Mouse (Mus musculus) limb, embryonic 13.5 days (tissue): ENCODE measurements around the gene Usp46. TPM values are rescaled to one million over a fixed set of nuclear protein-coding genes. Genes with fewer than 3 reads are reported as not detected.
"Not testable (repeated sequence)": the region's sequence is repeated elsewhere in the genome, so short reads cannot be mapped to it uniquely, and the experiment has no call there.

Experiments
- ATAC-seq: fragments of 200-750 bp; cut with Nextera tagmentation; 2 replicates; pipeline ENCODE4 v1.8.0; 2017; ENCODE audit warnings: low read depth, moderate number of reproducible peaks, moderate TSS enrichment; ENCODE audit not compliant: low FRiP score
- H3K27ac ChIP-seq: fragments of 300-500 bp; sonication (generic); 2 replicates; pipeline ENCODE4 v1.5.1; 2015; ENCODE audit warnings: inconsistent platforms, mild to moderate bottlenecking, moderate library complexity
- H3K27me3 ChIP-seq: fragments of 300-500 bp; sonication (generic); 2 replicates; pipeline ENCODE4 v1.6.1; 2015; ENCODE audit warnings: mild to moderate bottlenecking, inconsistent platforms
- H3K36me3 ChIP-seq: fragments of 300-500 bp; sonication (generic); 2 replicates; pipeline ENCODE4 v1.6.1; 2015; ENCODE audit warnings: inconsistent platforms, mild to moderate bottlenecking, moderate library complexity
- H3K4me1 ChIP-seq: fragments of 300-500 bp; sonication (generic); 2 replicates; pipeline ENCODE4 v1.6.1; 2015; ENCODE audit warnings: inconsistent platforms
- H3K4me2 ChIP-seq: fragments of 300-500 bp; sonication (generic); replicated peaks from 2 replicates; pipeline ENCODE4 v1.6.1; 2015; ENCODE audit warnings: inconsistent platforms, mild to moderate bottlenecking, moderate library complexity
- H3K4me3 ChIP-seq: fragments of 300-500 bp; sonication (generic); 2 replicates; pipeline ENCODE4 v1.5.1; 2015; ENCODE audit warnings: moderate library complexity, mild to moderate bottlenecking, inconsistent platforms
- H3K9ac ChIP-seq: fragments of 300-500 bp; sonication (generic); 2 replicates; pipeline ENCODE4 v1.6.1; 2015; ENCODE audit warnings: mild to moderate bottlenecking, inconsistent platforms
- H3K9me3 ChIP-seq: fragments of 300-500 bp; sonication (generic); 2 replicates; pipeline ENCODE4 v1.6.1; 2016; ENCODE audit warnings: inconsistent platforms
- WGBS: fragments of 180-500 bp; shearing (Covaris S2); methylation state at CpG from one replicate; pipeline ENCODE4 v1.1.7; 2015; 5-methylcytosine and 5-hydroxymethylcytosine counted together
- polyA plus RNA-seq: library from polyadenylated mRNA; unstranded; fragments of >200 nt; fragmentation: Nextera tagmentation; extraction: Ambion mirVana; gene quantifications from 2 replicates; pipeline ENCODE4 v1.2.1, GENCODE M21; 2015

Usp46 gene
- polyA plus RNA-seq, 1 experiment from 2014 or later: 37.5 TPM

GRCm38 (mm10) chr5:74092833-74093555 is 24.8 kb upstream of the Usp46 start:
- ATAC-seq: peak; percentile 97
- H3K9me3 ChIP-seq: no peaks in the 10 kb centered on the region
- WGBS: under 1% methylated on average over 50 of the region's 57 CpGs
- H3K27ac ChIP-seq: peak overlapping the region; percentile 88
- no peaks in the 10 kb centered on the region for H3K27me3 ChIP-seq
- H3K4me3 ChIP-seq: peak overlapping the region; percentile 90
- H3K4me2 ChIP-seq: peak overlapping the region; percentile 89
- H3K36me3 ChIP-seq: peaks cover 34% of the 10 kb centered on the region
- H3K9ac ChIP-seq: peak overlapping the region; percentile 97
- H3K4me1 ChIP-seq: peaks cover 20% of the 10 kb centered on the region

GRCm38 (mm10) chr5:74092481-74092832 is 24.2 kb upstream of the Usp46 start:
- ATAC-seq: 0 out of 2 replicates have a peak, but pooled peaks have one; percentile 8
- H3K27me3 ChIP-seq: no peaks in the 10 kb centered on the region
- peaks cover 28% of the 10 kb centered on the region for H3K36me3 ChIP-seq
- 0 out of 2 replicates have a peak overlapping the region, but pooled peaks have one; percentile 39 for H3K9ac ChIP-seq
- H3K9me3 ChIP-seq: no peaks in the 10 kb centered on the region
- peak overlapping the region; percentile 15; the same call in 1 of the 2 replicates for H3K27ac ChIP-seq
- H3K4me2 ChIP-seq: peak overlapping the region; percentile 89
- H3K4me1 ChIP-seq: peaks cover 20% of the 10 kb centered on the region
- WGBS: 46% methylated on average over 4 of the region's 4 CpGs
- peak overlapping the region; percentile 90 for H3K4me3 ChIP-seq

GRCm38 (mm10) chr5:74089643-74090042 is 21.4 kb upstream of the Usp46 start:
- H3K4me3 ChIP-seq: no peak overlapping the region
- H3K36me3 ChIP-seq: peaks cover 4% of the 10 kb centered on the region
- no peak overlapping the region; the same call in 1 of the 2 replicates for H3K27ac ChIP-seq
- no peaks in the 10 kb centered on the region for H3K27me3 ChIP-seq
- H3K4me2 ChIP-seq: no peak overlapping the region
- H3K4me1 ChIP-seq: peaks cover 10% of the 10 kb centered on the region
- no peaks in the 10 kb centered on the region for H3K9me3 ChIP-seq
- no peak overlapping the region for H3K9ac ChIP-seq
- WGBS: 58% methylated on average over 3 of the region's 3 CpGs
- no peak for ATAC-seq

DNA sequence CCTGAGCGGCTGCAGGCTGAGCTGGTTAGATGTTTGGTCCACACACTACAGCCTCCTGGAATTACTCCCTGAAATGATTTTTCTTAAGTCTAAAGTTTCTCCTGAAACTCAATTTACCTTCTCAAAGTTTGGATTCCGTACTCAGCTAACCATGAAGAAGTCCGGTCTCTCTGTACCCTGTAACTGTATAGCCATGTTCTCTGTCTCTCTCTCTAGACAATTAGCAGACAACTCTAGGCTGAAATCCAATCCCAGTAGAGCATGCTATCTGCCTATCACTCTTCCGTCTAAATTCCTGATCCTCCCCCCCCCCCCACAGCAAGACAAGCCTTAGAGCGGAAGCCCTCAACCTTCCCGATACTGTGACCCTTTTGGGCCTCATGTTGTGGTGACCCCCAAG is 13.5 kb upstream of the Usp46 start:
- no peak overlapping the region for H3K9ac ChIP-seq
- no peak overlapping the region for H3K27ac ChIP-seq
- H3K27me3 ChIP-seq: no peaks in the 10 kb centered on the region
- H3K9me3 ChIP-seq: no peaks in the 10 kb centered on the region
- no peak overlapping the region for H3K4me2 ChIP-seq
- ATAC-seq: no peak
- peaks cover 24% of the 10 kb centered on the region for H3K4me1 ChIP-seq
- no peaks in the 10 kb centered on the region for H3K36me3 ChIP-seq
- 88% methylated on average over 6 of the region's 6 CpGs for WGBS
- no peak overlapping the region for H3K4me3 ChIP-seq

DNA sequence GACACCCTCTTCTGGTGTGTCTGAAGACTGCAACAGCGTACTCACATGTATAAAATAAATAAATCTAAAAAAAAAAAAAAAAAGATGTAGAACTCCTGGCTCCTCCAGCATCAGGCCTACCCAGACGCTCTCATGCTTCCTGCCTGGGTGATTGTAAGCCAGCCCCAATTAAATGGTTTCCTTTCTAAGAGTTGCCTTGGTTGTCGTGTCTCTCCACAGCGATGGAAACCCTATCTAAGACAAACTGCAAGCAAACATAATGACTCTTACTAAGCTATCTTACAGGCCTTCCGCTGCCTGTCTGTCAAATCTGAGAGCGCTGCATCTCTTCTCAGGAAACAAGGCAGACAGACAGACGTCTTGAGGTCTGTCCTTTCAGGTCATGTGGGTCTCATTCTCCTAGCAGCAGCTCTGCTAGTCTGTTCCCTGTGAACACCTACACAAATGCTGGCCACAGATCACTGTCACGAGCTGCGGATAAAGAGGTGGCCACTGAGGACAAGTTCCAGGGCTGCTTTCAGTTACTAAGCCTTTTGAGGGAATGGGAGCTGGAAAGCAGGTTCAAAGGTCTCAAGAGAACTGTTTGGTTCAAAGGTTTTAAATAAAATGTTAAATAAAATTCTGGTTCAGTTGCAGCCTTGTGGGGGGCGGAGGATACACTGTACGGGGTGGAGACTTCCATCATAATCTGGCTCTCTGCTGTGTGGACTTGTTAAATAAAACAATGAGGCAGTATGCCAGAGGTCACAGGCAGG is 10.8 kb upstream of the Usp46 start:
- 65% methylated on average over 11 of the region's 11 CpGs for WGBS
- Histone ChIP-seq H3K27ac (no peak overlapping the region), H3K36me3 (no peaks in the 10 kb centered on the region), H3K27me3 (0 out of 2 replicates have a peak, but pooled peaks cover 2% of the 10 kb centered on the region), H3K4me2 (no peak overlapping the region), H3K4me1 (peaks cover 29% of the 10 kb centered on the region), H3K9me3 (no peaks in the 10 kb centered on the region), H3K9ac (0 out of 2 replicates have a peak overlapping the region, but pooled peaks have one; percentile 2), H3K4me3 (no peak overlapping the region)
- ATAC-seq: no peak

DNA sequence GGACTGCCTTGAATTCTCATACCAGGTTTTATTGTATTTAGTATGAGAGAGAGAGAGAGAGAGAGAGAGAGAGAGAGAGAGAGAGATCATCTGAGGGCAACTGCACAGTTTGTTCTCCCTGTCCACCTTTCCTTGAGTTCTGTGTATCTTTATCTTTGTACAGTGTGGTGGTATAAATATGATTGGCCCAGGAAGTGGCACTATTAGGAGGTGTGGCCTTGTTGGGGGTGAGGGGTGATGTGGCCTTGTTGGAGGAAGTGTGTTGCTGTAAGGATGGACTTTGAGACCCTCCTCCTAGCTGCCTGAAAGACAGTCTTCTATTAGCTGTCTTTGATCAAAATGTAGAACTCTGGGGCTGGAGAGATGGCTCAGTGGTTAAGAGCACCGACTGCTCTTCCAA is 10.2 kb upstream of the Usp46 start:
- no peak overlapping the region for H3K4me2 ChIP-seq
- WGBS: 95% methylated on average over 1 of the region's 1 CpGs
- H3K9ac ChIP-seq: no peak overlapping the region
- no peak for ATAC-seq
- no peaks in the 10 kb centered on the region for H3K9me3 ChIP-seq
- H3K27ac ChIP-seq: no peak overlapping the region
- no peak overlapping the region for H3K4me3 ChIP-seq
- 0 out of 2 replicates have a peak, but pooled peaks cover 2% of the 10 kb centered on the region for H3K27me3 ChIP-seq
- H3K4me1 ChIP-seq: peaks cover 29% of the 10 kb centered on the region
- H3K36me3 ChIP-seq: no peaks in the 10 kb centered on the region

DNA sequence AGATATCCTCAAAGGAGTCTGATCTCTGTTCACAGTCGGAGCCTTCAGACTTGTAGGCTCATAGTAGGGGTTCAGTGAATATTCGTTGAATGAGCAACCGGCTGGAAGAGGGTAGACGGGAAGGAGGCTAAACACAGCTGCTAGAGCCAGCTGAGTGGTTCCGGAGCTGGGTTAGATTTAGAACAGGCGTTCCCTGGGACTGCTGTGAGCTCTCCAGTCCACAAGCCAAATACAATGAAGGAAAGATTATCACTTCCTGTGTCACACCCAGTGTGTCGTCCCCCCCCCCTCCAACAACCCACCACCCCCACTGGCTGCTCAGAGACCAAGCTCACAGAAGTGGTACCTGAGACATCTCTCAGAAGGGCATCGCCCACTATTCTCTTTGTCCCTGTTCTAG is 9.7 kb upstream of the Usp46 start:
- Histone ChIP-seq H3K27ac (no peak overlapping the region), H3K4me1 (peaks cover 29% of the 10 kb centered on the region), H3K36me3 (no peaks in the 10 kb centered on the region), H3K9ac (no peak overlapping the region), H3K9me3 (no peaks in the 10 kb centered on the region), H3K4me3 (no peak overlapping the region), H3K4me2 (no peak overlapping the region), H3K27me3 (0 out of 2 replicates have a peak, but pooled peaks cover 2% of the 10 kb centered on the region)
- no peak for ATAC-seq
- 41% methylated on average over 8 of the region's 8 CpGs for WGBS

- Histone ChIP-seq H3K36me3 (no peaks in the 10 kb centered on the region), H3K4me2 (peak overlapping the region; percentile 25; the same call in 1 of the 2 replicates), H3K4me3 (no peak overlapping the region), H3K9ac (no peak overlapping the region), H3K27ac (no peak overlapping the region), H3K9me3 (no peaks in the 10 kb centered on the region), H3K27me3 (0 out of 2 replicates have a peak, but pooled peaks cover 2% of the 10 kb centered on the region), H3K4me1 (peaks cover 29% of the 10 kb centered on the region)
- ATAC-seq: no peak
- 3% methylated on average over 9 of the region's 9 CpGs for WGBS
These were observed 8.5 kb upstream of the Usp46 start for GRCm38 (mm10) chr5:74076759-74077158.

- H3K9ac ChIP-seq, H3K9me3 ChIP-seq, H3K4me2 ChIP-seq, H3K36me3 ChIP-seq, ATAC-seq, H3K27me3 ChIP-seq, H3K27ac ChIP-seq, H3K4me3 ChIP-seq: not testable (repeated sequence)
- H3K4me1 ChIP-seq: peaks cover 30% of the 10 kb centered on the region
- 86% methylated on average over 5 of the region's 5 CpGs for WGBS
These were observed 2.3 kb upstream of the Usp46 start for GRCm38 (mm10) chr5:74070564-74070963.

DNA sequence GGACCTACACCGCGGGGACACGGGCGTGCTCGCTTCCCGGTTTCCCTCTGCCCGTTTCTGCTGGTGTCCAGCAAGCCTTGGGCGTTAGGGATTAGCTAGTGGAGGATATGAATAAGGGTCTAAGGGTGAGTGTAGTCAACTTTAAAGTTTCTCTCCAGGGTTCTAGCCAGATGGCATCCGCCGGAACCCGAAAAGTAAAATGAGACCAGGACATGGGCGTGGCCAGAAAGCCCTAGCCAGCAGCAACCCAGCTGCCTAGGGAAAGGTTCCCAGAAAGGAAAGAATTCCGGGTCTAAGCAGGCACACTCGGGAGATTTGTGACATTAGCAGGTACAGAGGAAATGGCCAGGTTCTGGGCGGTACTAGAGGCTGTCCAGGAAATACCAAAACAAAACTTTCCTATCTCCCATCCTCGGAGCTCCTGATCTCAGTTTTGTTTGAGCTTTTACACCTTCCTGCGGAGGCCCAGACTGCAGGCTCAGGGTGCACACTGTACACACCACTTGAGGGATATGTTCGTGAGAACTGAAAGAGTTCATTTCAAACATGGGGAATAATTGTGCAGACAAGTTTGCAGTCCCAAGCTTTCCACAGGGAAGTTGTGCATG is 587 bp upstream of the Usp46 start:
- under 1% methylated on average over 18 of the region's 18 CpGs for WGBS

DNA sequence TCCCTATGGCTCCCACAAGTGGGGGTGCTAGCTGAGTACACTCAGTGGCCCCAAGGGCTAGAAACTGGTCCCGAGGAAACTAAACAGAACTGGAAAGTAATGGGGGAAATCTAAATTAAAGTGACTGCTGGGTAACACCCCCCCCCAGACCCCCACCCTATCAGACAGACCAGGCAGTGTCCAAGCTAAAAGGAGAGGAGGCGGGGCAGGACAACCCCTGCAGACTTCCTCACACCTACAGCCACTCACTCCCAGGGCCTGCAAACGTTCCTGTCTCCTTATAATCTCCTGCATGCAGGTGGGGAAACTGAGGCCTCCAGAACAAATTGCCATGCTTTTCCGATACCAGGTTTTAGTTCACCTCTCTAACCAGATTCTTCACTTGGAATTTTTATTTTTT is 885 bp downstream of the Usp46 start:
- peaks cover 60% of the 10 kb centered on the region for H3K4me1 ChIP-seq
- no peaks in the 10 kb centered on the region for H3K27me3 ChIP-seq
- H3K9me3 ChIP-seq: no peaks in the 10 kb centered on the region
- peak overlapping the region; percentile 89 for H3K4me3 ChIP-seq
- peak overlapping the region; percentile 93 for H3K9ac ChIP-seq
- no peak for ATAC-seq
- peak overlapping the region; percentile 99; the same call in 1 of the 2 replicates for H3K27ac ChIP-seq
- H3K4me2 ChIP-seq: peak overlapping the region; percentile 84
- 2% methylated on average over 4 of the region's 4 CpGs for WGBS
- H3K36me3 ChIP-seq: no peaks in the 10 kb centered on the region

More for the DNA sequence above, 587 bp upstream of the Usp46 start:
- no peaks in the 10 kb centered on the region for H3K27me3 ChIP-seq
- peak overlapping the region; percentile 93 for H3K9ac ChIP-seq
- H3K4me3 ChIP-seq: peak overlapping the region; percentile 89
- H3K4me2 ChIP-seq: peak overlapping the region; percentile 84
- peaks cover 48% of the 10 kb centered on the region for H3K4me1 ChIP-seq
- ATAC-seq: peak; percentile 76
- H3K9me3 ChIP-seq: no peaks in the 10 kb centered on the region
- H3K27ac ChIP-seq: peak overlapping the region; percentile 99
- H3K36me3 ChIP-seq: no peaks in the 10 kb centered on the region
